Mouse (Mus musculus) heart, embryonic 12.5 days (tissue): ENCODE data around the gene Ap5s1. TPM values are rescaled to one million over a fixed set of nuclear protein-coding genes. Genes with fewer than 3 reads are reported as not detected.
A peak's percentile ranks its signal among the peaks of the same experiment; 100 is the strongest.

Experiments
- ATAC-seq: fragments of 200-750 bp; cut with Nextera tagmentation; 2 replicates; pipeline ENCODE4 v1.8.0; 2017; ENCODE audit warnings: moderate TSS enrichment, moderate library complexity; ENCODE audit not compliant: insufficient number of reproducible peaks, low FRiP score
- H3K27ac ChIP-seq: fragments of 300-500 bp; sonication (generic); 2 replicates; pipeline ENCODE4 v1.5.1; 2016; ENCODE audit warnings: mild to moderate bottlenecking, moderate library complexity; ENCODE audit not compliant: poor library complexity, severe bottlenecking
- H3K27me3 ChIP-seq: fragments of 300-500 bp; sonication (generic); replicated peaks from 2 replicates; pipeline ENCODE4 v1.6.1; 2016; ENCODE audit warnings: mild to moderate bottlenecking, moderate library complexity
- H3K36me3 ChIP-seq: fragments of 300-500 bp; sonication (generic); 2 replicates; pipeline ENCODE4 v1.6.1; 2016; ENCODE audit warnings: mild to moderate bottlenecking, moderate library complexity
- H3K4me1 ChIP-seq: fragments of 300-500 bp; sonication (generic); replicated peaks from 2 replicates; pipeline ENCODE4 v1.6.1; 2016; ENCODE audit warnings: mild to moderate bottlenecking
- H3K4me2 ChIP-seq: fragments of 300-500 bp; sonication (generic); 2 replicates; pipeline ENCODE4 v1.6.1; 2016; ENCODE audit warnings: mild to moderate bottlenecking, moderate library complexity
- H3K4me3 ChIP-seq: fragments of 300-500 bp; sonication (generic); 2 replicates; pipeline ENCODE4 v1.5.1; 2016; ENCODE audit warnings: mild to moderate bottlenecking
- H3K9ac ChIP-seq: fragments of 300-500 bp; sonication (generic); 2 replicates; pipeline ENCODE4 v1.6.1; 2016; ENCODE audit warnings: mild to moderate bottlenecking, moderate library complexity
- H3K9me3 ChIP-seq: fragments of 300-500 bp; sonication (generic); replicated peaks from 2 replicates; pipeline ENCODE4 v1.6.1; 2016; ENCODE audit warnings: mild to moderate bottlenecking, moderate library complexity
- WGBS: fragments of 180-500 bp; shearing (Covaris S2); methylation state at CpG from one replicate; pipeline ENCODE4 v1.1.7; 2016; 5-methylcytosine and 5-hydroxymethylcytosine counted together
- polyA plus RNA-seq: library from polyadenylated mRNA; unstranded; fragments of >200 nt; fragmentation: Nextera tagmentation; extraction: Ambion mirVana; gene quantifications from 2 replicates; pipeline ENCODE4 v1.2.1, GENCODE M21; 2016

Ap5s1 gene
- polyA plus RNA-seq, 1 experiment from 2014 or later, result 30.1 TPM

GRCm38 (mm10) chr2:131205521-131206182 lies 1.2 kb upstream of the Ap5s1 start:
- WGBS, result 61% methylated on average over 8 of the region's 8 CpGs
- Histone ChIP-seq H3K27ac (no peak overlapping the region), H3K9ac (no peak overlapping the region), H3K9me3 (no peaks in the 10 kb centered on the region), H3K4me2 (no peak overlapping the region), H3K27me3 (0 out of 2 replicates have a peak, but pooled peaks cover 3% of the 10 kb centered on the region), H3K36me3 (no peaks in the 10 kb centered on the region), H3K4me1 (peaks cover 23% of the 10 kb centered on the region), H3K4me3 (no peak overlapping the region)
- ATAC-seq, result no peak; the same call in 1 of the 2 replicates

GRCm38 (mm10) chr2:131208356-131208755 lies 1.5 kb downstream of the Ap5s1 start:
- H3K9ac ChIP-seq, result no peak overlapping the region
- H3K27me3 ChIP-seq, result 0 out of 2 replicates have a peak, but pooled peaks cover 3% of the 10 kb centered on the region
- no peaks in the 10 kb centered on the region for H3K9me3 ChIP-seq
- 85% methylated on average over 2 of the region's 2 CpGs for WGBS
- H3K4me3 ChIP-seq, result no peak overlapping the region
- H3K36me3 ChIP-seq, result peaks cover 11% of the 10 kb centered on the region
- no peak overlapping the region for H3K27ac ChIP-seq
- ATAC-seq, result no peak
- H3K4me2 ChIP-seq, result no peak overlapping the region
- peaks cover 40% of the 10 kb centered on the region for H3K4me1 ChIP-seq

- peaks cover 19% of the 10 kb centered on the region for H3K36me3 ChIP-seq
- 0 out of 2 replicates have a peak, but pooled peaks cover 3% of the 10 kb centered on the region for H3K27me3 ChIP-seq
- 74% methylated on average over 4 of the region's 4 CpGs for WGBS
Measured at GRCm38 (mm10) chr2:131209125-131209795, 2.4 kb downstream of the Ap5s1 start.

GRCm38 (mm10) chr2:131209969-131210792 lies 3.3 kb downstream of the Ap5s1 start:
- H3K4me1 ChIP-seq, result peaks cover 37% of the 10 kb centered on the region
- H3K27ac ChIP-seq, result peak overlapping the region; percentile 90
- H3K9me3 ChIP-seq, result no peaks in the 10 kb centered on the region
- peaks cover 25% of the 10 kb centered on the region for H3K36me3 ChIP-seq
- 1% methylated on average over 50 of the region's 50 CpGs for WGBS
- ATAC-seq, result peak; percentile 95
- peak overlapping the region; percentile 77 for H3K9ac ChIP-seq
- H3K4me2 ChIP-seq, result peak overlapping the region; percentile 74
- peak overlapping the region; percentile 60 for H3K4me3 ChIP-seq
- 0 out of 2 replicates have a peak, but pooled peaks cover 3% of the 10 kb centered on the region for H3K27me3 ChIP-seq

More at GRCm38 (mm10) chr2:131209125-131209795, 2.4 kb downstream of the Ap5s1 start:
- Histone ChIP-seq H3K9me3 (no peaks in the 10 kb centered on the region), H3K4me1 (peaks cover 46% of the 10 kb centered on the region), H3K4me2 (peak overlapping the region; percentile 74), H3K9ac (peak overlapping the region; percentile 77), H3K27ac (peak overlapping the region; percentile 90; the same call in 1 of the 2 replicates), H3K4me3 (peak overlapping the region; percentile 60; the same call in 1 of the 2 replicates)
- ATAC-seq, result no peak

- peaks cover 25% of the 10 kb centered on the region for H3K36me3 ChIP-seq
- 55% methylated on average over 9 of the region's 9 CpGs for WGBS
- no peak for ATAC-seq
- peak overlapping the region; percentile 74 for H3K4me2 ChIP-seq
- H3K9me3 ChIP-seq, result no peaks in the 10 kb centered on the region
- H3K27ac ChIP-seq, result peak overlapping the region; percentile 90; the same call in 1 of the 2 replicates
- peaks cover 33% of the 10 kb centered on the region for H3K4me1 ChIP-seq
- H3K9ac ChIP-seq, result peak overlapping the region; percentile 77
- H3K4me3 ChIP-seq, result peak overlapping the region; percentile 60
- H3K27me3 ChIP-seq, result 0 out of 2 replicates have a peak, but pooled peaks cover 3% of the 10 kb centered on the region
Measured at GRCm38 (mm10) chr2:131211026-131211615, 4.2 kb downstream of the Ap5s1 start.

- peak; percentile 6; the same call in 1 of the 2 replicates for ATAC-seq
- 66% methylated on average over 7 of the region's 7 CpGs for WGBS
- H3K36me3 ChIP-seq, result peaks cover 25% of the 10 kb centered on the region
- H3K4me1 ChIP-seq, result peaks cover 33% of the 10 kb centered on the region
- no peaks in the 10 kb centered on the region for H3K9me3 ChIP-seq
- H3K4me3 ChIP-seq, result no peak overlapping the region
- H3K27ac ChIP-seq, result no peak overlapping the region
- no peak overlapping the region for H3K4me2 ChIP-seq
- no peak overlapping the region for H3K9ac ChIP-seq
- H3K27me3 ChIP-seq, result no peaks in the 10 kb centered on the region
Measured at GRCm38 (mm10) chr2:131213773-131214172, 6.9 kb downstream of the Ap5s1 start.

GRCm38 (mm10) chr2:131215941-131216858 lies 9.3 kb downstream of the Ap5s1 start:
- no peak for ATAC-seq

GRCm38 (mm10) chr2:131220030-131220429 lies 13.2 kb downstream of the Ap5s1 start:
- Histone ChIP-seq H3K27me3 (no peaks in the 10 kb centered on the region), H3K4me1 (peaks cover 11% of the 10 kb centered on the region), H3K9me3 (no peaks in the 10 kb centered on the region), H3K4me2 (no peak overlapping the region), H3K36me3 (no peaks in the 10 kb centered on the region), H3K4me3 (no peak overlapping the region), H3K27ac (no peak overlapping the region), H3K9ac (no peak overlapping the region; the same call in 1 of the 2 replicates)
- no peak for ATAC-seq
- 56% methylated on average over 4 of the region's 4 CpGs for WGBS

More at GRCm38 (mm10) chr2:131215941-131216858, 9.3 kb downstream of the Ap5s1 start:
- Histone ChIP-seq H3K36me3 (peaks cover 25% of the 10 kb centered on the region), H3K9me3 (no peaks in the 10 kb centered on the region), H3K4me1 (peaks cover 23% of the 10 kb centered on the region), H3K27me3 (no peaks in the 10 kb centered on the region), H3K27ac (no peak overlapping the region), H3K9ac (no peak overlapping the region), H3K4me2 (no peak overlapping the region), H3K4me3 (no peak overlapping the region)
- WGBS, result 77% methylated on average over 7 of the region's 7 CpGs

GRCm38 (mm10) chr2:131221853-131222515 lies 15.1 kb downstream of the Ap5s1 start:
- Histone ChIP-seq H3K4me2 (no peak overlapping the region), H3K9me3 (no peaks in the 10 kb centered on the region), H3K36me3 (no peaks in the 10 kb centered on the region), H3K9ac (no peak overlapping the region), H3K27me3 (no peaks in the 10 kb centered on the region), H3K27ac (no peak overlapping the region), H3K4me3 (no peak overlapping the region), H3K4me1 (peaks cover 11% of the 10 kb centered on the region)
- ATAC-seq, result no peak
- WGBS, result 52% methylated on average over 3 of the region's 3 CpGs
